Mouse (Mus musculus): Measurements from ENCODE around the gene Hist1h2bn.

Hist1h2bn gene

GRCm38 (mm10) chr13:21727948-21728572 lies 25.9 kb upstream of the Hist1h2bn start:
- no peak for DNase-seq (ENCODE audit: low read depth)

GRCm38 (mm10) chr13:21729544-21729943 lies 24.4 kb upstream of the Hist1h2bn start:
- DNase-seq (ENCODE audit: low read depth): no peak

DNA sequence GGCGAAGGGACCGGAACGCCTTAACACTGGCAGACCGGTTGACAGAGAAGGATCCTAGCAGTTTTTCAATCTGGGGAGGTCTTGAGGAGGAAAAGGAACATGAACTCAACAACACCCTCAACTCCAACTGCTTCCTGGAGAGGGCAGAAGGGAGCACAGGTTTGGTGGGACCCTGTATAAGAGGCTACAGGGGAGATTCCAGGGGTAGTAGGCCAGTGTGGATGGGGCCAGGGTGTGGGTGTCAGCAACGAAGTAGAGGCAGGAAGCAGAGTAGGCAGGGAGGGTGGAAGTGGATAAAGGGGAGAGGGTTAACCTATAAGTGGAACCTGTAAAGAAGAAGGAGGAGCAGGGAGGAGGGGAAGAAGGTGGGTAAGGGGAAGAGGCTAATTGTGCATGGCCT lies 20.5 kb upstream of the Hist1h2bn start:
- no peak for DNase-seq (ENCODE audit: low read depth)

- DNase-seq (ENCODE audit: low read depth): peak; percentile 85
Measured at GRCm38 (mm10) chr13:21734010-21734905, 19.7 kb upstream of the Hist1h2bn start.

- DNase-seq (ENCODE audit: low read depth): peak; percentile 80
Measured at GRCm38 (mm10) chr13:21734906-21735767, 18.8 kb upstream of the Hist1h2bn start, which contains the start of gene Hist1h4j. TSS of gene Hist1h4j (plus strand) at chr13:21735064.

- no peak for DNase-seq (ENCODE audit: low read depth)
Measured at GRCm38 (mm10) chr13:21745006-21745405, 8.9 kb upstream of the Hist1h2bn start.

- peak; percentile 55 for DNase-seq (ENCODE audit: low read depth)
Measured at GRCm38 (mm10) chr13:21749387-21750158, 4.3 kb upstream of the Hist1h2bn start.

DNA sequence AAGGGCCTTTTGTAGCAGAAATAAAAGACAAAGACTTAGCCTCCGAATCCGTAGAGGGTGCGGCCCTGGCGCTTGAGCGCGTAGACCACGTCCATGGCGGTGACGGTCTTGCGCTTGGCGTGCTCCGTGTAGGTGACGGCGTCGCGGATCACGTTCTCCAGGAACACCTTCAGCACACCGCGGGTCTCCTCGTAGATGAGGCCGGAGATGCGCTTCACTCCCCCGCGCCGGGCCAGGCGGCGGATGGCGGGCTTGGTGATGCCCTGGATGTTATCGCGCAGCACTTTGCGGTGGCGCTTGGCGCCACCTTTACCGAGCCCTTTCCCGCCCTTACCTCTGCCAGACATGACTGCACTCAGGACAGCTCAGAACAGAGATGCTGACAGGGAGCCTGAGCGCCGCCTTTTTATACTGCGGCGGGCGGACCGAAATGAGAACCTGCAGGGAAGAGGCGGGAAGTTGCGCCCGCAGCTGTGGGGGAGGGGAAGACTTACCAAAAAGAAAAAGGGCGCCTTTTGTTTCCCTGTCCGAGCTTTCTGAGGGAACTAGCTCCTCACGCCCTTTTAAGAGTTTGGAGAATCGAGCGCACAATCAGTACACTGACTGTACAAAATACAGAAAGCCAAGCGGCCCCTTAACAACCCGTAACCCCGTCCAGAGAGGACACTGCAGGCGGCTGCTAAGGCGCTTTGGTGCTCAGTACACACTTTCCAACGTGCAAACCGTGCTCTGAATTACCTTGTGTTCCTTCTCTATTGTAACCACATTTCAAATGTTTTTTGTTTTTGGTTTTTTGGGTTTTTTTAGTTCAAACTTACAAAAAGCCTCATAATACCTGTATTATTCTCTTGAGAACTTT lies 3.5 kb upstream of the Hist1h2bn start, which contains the start of gene Hist1h4k:
Gene Hist1h4k, minus strand, starts transcription at position 347 of the 859 bp plus-strand sequence.
- DNase-seq (ENCODE audit: low read depth): peak; percentile 84

DNA sequence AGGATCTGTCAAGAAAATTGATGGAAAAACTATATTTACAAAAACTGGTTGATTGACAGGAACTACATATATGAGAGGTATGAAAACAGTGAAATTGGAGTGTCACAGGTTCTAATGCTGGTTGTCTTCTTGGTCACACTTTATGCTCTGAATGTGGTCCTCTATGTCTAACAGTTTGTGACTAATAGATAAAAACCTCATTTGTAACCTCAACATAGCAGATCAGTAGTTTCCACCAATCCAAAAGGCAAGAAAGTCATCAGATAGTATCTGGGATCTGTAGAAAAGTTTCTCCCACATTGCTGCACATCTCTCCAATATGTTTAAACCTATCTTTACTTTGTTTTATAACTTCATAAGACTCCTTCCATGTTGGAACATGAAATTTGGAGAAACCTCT lies 2.5 kb upstream of the Hist1h2bn start:
- DNase-seq (ENCODE audit: low read depth): no peak

GRCm38 (mm10) chr13:21751827-21752226 lies 2.1 kb upstream of the Hist1h2bn start:
- no peak for DNase-seq (ENCODE audit: low read depth)

DNA sequence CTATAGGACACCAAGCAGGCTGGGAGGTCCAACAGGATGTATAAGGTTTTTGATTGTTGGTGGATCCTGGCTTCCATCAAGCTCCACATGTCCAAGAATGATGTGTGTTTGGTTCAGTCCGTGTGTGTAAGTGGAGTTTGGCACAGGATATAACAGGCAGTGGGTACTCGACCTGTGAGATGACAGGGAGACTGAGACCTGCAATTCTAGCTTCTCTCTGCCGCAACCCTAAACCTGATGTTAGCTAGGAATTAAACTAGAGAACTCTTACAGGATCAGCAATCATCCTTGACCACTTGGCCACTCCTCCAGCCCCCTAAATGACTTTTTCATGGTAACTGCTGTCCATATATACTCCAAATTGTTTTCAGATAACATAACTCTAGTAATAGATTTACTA lies 1.6 kb upstream of the Hist1h2bn start:
- no peak for DNase-seq (ENCODE audit: low read depth)

DNA sequence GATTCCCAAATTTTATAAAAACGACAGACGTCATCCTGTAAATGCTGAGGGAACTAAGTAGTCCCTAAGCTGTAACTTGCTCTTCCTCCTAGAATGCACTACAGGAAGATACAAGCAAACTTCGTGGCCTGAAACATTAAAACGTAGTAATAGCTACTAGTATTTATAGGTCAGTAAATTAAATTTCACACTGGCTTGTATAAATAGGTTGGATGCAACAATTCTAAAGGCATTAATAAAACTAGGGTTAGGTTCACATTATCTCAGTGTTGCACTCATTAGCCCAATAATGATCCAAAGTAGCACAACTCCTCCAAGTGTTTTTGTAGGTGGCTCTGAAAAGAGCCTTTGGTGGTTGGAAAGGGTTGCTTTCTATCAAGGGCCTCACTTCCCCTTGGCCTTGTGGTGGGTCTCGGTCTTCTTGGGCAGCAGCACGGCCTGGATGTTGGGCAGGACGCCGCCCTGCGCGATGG lies 836 bp upstream of the Hist1h2bn start:
- DNase-seq (ENCODE audit: low read depth): peak; percentile 54

DNA sequence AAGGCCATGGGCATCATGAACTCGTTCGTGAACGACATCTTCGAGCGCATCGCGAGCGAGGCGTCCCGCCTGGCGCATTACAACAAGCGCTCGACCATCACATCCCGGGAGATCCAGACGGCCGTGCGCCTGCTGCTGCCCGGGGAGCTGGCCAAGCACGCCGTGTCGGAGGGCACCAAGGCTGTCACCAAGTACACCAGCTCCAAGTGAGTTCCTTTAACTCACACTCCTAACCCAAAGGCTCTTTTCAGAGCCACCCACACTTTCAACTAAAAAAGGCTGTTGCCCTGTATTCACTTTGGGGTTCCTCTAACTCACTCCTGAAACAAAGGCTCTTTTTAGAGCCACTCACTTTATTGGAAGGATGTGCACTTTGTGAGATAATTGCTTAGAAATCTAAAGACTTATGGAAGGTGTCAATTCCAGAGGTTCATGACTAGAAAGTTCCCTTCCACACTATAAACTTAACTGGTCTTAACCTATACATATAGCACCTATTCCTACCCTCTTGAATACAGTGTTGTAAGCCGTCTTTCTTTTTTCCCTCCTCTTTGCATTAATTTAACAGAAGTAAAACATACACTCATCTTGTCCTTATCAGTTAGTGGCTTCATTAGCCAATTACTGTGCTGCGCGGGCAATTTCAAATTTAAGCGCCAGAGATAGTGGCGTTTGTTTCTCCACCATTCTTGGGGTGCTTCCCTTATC lies 525 bp downstream of the Hist1h2bn start:
- DNase-seq (ENCODE audit: low read depth): peak; percentile 86

DNA sequence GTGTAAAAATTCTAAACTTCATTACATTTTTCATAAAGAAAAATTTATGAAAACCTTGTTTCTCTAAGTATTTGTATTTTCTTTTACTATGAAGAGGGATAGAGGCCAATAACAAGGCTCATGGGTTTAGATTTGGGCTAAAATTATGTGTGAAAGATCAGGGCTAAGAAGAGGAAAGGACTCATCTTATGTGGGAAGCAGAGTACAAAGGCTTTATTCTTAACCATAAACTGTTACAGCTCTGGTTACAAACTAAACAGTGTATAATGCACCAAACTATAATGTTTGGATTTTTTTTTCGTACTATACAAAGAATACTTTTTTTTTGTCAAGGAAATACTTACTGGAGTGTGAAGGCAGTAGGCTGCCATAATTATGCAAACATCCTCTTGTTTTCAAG lies 1.8 kb downstream of the Hist1h2bn start:
- no peak for DNase-seq (ENCODE audit: low read depth)

GRCm38 (mm10) chr13:21778814-21779766 lies 25.2 kb downstream of the Hist1h2bn start:
- peak; percentile 92 for DNase-seq (ENCODE audit: low read depth)

- peak; percentile 83 for DNase-seq (ENCODE audit: low read depth)
Measured at GRCm38 (mm10) chr13:21779767-21780731, 26.1 kb downstream of the Hist1h2bn start, which contains the start of gene Hist1h1b. TSS of gene Hist1h1b (minus strand) at chr13:21780625.

DNA sequence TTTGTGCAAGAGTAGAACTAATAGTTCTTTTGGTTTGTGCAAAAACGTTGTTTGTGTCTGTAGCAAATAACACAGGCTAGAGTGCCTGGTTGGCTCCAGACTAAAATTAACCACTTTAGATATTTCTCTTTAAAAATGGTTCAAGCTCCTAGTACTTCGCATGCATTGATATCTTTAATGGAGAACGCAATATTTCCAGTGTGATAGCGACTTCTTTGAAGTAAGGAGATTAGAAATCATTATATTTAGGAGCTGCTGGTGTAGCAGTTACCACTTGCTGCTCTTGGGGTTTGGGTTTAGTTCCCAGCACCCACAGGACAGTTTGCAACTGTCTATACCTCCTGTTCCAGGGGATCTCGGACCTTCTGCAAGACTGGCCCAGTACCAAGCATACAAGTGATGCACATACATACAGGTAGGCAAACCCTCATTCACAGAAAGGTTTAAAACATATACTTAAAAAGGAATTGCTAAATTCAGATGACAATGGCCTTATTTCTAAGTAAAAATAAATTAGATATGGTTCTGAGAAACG lies 27.2 kb downstream of the Hist1h2bn start:
- no peak for DNase-seq (ENCODE audit: low read depth)

Data from c-Kit-positive CD71-positive TER-119-negative erythroid progenitor cells, embryonic 14.5 days (primary cell).